Mouse (Mus musculus) neutrophil, adult 65 days (primary cell): Measurements from ENCODE around the gene Col6a3. TPM values are rescaled to one million over a fixed set of nuclear protein-coding genes. Genes with fewer than 3 reads are reported as not detected.

Experiments used
- total RNA-seq: library from RNA; stranded (reverse); gene quantifications from 2 replicates; pipeline ENCODE4 v1.2.4, GENCODE M21; 2023

Gene Col6a3
- total RNA-seq, result 0.16 TPM in 2 replicates

GRCm38 (mm10) chr1:90843836-90844235, at the start of gene Col6a3:
TSS of gene Col6a3 (minus strand) at chr1:90843971.

Other genes starting within 250 kb of the Col6a3 start
- 94.8 and 99.3 TPM in 2 replicates for gene Cops8, start 241.0 kb downstream of the Col6a3 start, total RNA-seq
- gene Mlph, start 71.1 kb upstream of the Col6a3 start, total RNA-seq, result not detected in 2 replicates
- not detected in 2 replicates for gene Prlh, start 109.1 kb upstream of the Col6a3 start, total RNA-seq
- gene Rab17, start 125.7 kb upstream of the Col6a3 start, total RNA-seq, result not detected in 2 replicates
- gene Lrrfip1, start 154.8 kb upstream of the Col6a3 start, total RNA-seq, result 239 and 297 TPM in 2 replicates